Mouse (Mus musculus) retina, embryonic 14.5 days (tissue): ENCODE results near the gene Olfr108.

ENCODE experiments used
- DNase-seq: peaks from one replicate; pipeline ENCODE4 v3.0.0-alpha.2; 2015; ENCODE audit warnings: low spot score

Olfr108 gene

GRCm38 (mm10) chr17:37445180-37445579, at the start of gene Olfr108:
Gene Olfr108 (plus strand): TSS chr17:37445480.
- DNase-seq = no peak

GRCm38 (mm10) chr17:37398926-37399325, 46.4 kb upstream of the Olfr108 start, which contains the start of gene Olfr107:
Gene Olfr107 (plus strand): TSS chr17:37399226.
- DNase-seq = no peak

- no peak for DNase-seq
These were observed 31.9 kb upstream of the Olfr108 start for GRCm38 (mm10) chr17:37413380-37413779.

GRCm38 (mm10) chr17:37458616-37459015, 13.3 kb downstream of the Olfr108 start, which contains the start of gene Olfr109:
Gene Olfr109 (plus strand): TSS chr17:37458916.
- DNase-seq = no peak

GRCm38 (mm10) chr17:37483452-37483851, 38.2 kb downstream of the Olfr108 start, which contains the start of gene H2-M2:
Gene H2-M2 (minus strand): TSS chr17:37483552.
- DNase-seq = no peak

- DNase-seq = no peak
These were observed 46.7 kb downstream of the Olfr108 start, which contains the start of gene Olfr110 for GRCm38 (mm10) chr17:37491930-37492518. Gene Olfr110 (plus strand): TSS chr17:37492468.
